Mouse (Mus musculus): ENCODE results near the gene Olfr9. TPM values are rescaled to one million over a fixed set of nuclear protein-coding genes. Genes with fewer than 3 reads are reported as not detected.
A peak's percentile ranks its signal among the peaks of the same experiment; 100 is the strongest.
"Not testable (repeated sequence)": the region's sequence is repeated elsewhere in the genome, so short reads cannot be mapped to it uniquely, and the experiment has no call there.

The Olfr9 gene
- polyA plus RNA-seq, 1 experiment, result not detected

DNA sequence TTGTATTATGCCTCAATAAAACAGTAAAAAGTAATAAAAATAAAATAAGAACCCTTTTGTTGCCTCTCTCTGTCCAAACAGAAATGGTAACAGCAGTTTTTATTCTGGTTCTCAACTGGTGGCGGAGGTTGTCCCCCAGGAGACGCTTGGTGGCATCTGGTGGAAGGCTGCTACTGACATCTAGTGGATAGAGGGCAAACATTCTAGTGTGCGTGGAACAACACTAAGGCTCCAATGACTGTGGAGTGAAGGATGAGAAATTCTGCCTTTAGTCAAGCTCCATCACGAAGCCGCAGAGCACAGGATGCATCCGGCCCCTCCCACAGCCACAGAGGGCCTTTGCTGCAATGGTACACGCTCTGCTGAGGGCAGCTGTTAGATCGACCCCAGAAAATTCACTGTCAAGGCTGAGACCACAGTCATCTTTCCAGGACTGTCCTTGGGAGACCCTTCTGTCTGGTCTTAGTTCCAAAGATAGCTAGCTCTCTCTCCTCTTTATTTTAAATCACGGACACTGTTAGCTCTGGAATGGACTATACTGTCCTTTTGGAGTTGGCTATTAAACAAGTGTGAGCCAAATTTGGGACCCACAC lies 11.6 kb upstream of the Olfr9 start:
- no peaks in the 10 kb centered on the region for H3K36me3 ChIP-seq (ENCODE audit: control insufficient read depth, insufficient read depth)
- H3ac ChIP-seq (ENCODE audit: control insufficient read depth, insufficient read length), result no peak overlapping the region
- H3K4me2 ChIP-seq (ENCODE audit: low read depth), result peak overlapping the region; percentile 61
- H3K79me2 ChIP-seq (ENCODE audit: control insufficient read depth, insufficient read depth), result no peaks in the 10 kb centered on the region
- TF ChIP-seq E2F4 (IDR thresholded peaks at IDR 0.05; ENCODE audit: insufficient read depth) (no peak), POLR2A (IDR thresholded peaks at IDR 0.05; ENCODE audit: insufficient read length, low read depth) (no peak), REST (IDR thresholded peaks at IDR 0.05; ENCODE audit: insufficient read depth, insufficient read length) (no peak), USF1 (IDR thresholded peaks at IDR 0.05; ENCODE audit: low read depth) (no peak), CEBPB (IDR thresholded peaks at IDR 0.05; ENCODE audit: insufficient read depth, poor library complexity, severe bottlenecking) (no peak), TCF12 (IDR thresholded peaks at IDR 0.05; ENCODE audit: insufficient read depth, poor library complexity, severe bottlenecking) (no peak), MYOG (IDR thresholded peaks at IDR 0.05; ENCODE audit: control insufficient read depth in 1 of 3, insufficient read depth in 1 of 3, insufficient read length in 2 of 3, low read depth in 2 of 3) (no peak), POLR2AphosphoS2 (IDR thresholded peaks at IDR 0.05; ENCODE audit: insufficient read length, low read depth) (no peak), MYOD1 (IDR thresholded peaks at IDR 0.05; ENCODE audit: control insufficient read depth in 1 of 3, insufficient read length in 2 of 3, low read depth in 2 of 3) (no peak), SRF (IDR thresholded peaks at IDR 0.05; ENCODE audit: control insufficient read depth, insufficient read length, low read depth) (no peak)
- no peak overlapping the region for H3K4me3 ChIP-seq
- no peaks in the 10 kb centered on the region for H3K27me3 ChIP-seq (ENCODE audit: control insufficient read depth, insufficient read depth, insufficient read length)

DNA sequence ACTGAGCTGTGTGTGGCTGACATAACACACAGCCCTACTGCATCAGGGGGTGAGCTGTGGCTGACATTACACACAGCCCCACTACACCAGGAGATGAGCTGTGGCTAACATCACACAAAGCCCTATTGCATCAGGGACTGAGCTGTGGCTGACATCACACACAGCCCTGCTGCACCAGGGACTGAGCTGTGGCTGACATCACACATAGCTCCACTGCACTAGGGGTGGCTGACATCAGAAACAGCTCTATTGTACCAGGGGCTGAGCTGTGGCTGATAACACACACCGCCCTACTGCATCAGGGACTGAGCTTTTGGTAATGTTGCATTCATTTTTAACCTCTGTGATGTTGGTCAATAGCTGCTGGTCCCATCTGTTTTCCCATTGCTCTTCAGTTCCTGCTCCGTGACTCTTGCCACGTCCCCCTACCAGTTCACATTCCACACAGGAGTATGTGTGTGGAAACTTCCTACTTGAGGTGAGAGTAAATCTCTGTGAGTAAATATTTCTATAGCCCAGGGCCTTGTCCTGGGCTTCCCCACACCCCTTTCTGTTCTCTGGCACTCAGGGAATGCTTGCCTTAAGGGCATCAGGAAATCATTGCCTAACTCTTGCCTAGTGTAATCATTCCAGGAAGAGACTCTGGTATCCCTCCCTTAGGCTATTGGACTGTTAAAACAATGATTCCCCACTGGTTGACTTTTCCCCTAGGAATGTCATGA lies 8.4 kb upstream of the Olfr9 start:
- TF ChIP-seq REST (IDR thresholded peaks at IDR 0.05; ENCODE audit: insufficient read depth, insufficient read length), result no peak
- TF ChIP-seq CEBPB (IDR thresholded peaks at IDR 0.05; ENCODE audit: insufficient read depth, poor library complexity, severe bottlenecking), result no peak
- no peak for TF ChIP-seq POLR2A (IDR thresholded peaks at IDR 0.05; ENCODE audit: insufficient read length, low read depth)
- TF ChIP-seq E2F4 (IDR thresholded peaks at IDR 0.05; ENCODE audit: insufficient read depth), result no peak
- no peak for TF ChIP-seq MAX (IDR thresholded peaks at IDR 0.05; ENCODE audit: low read depth)
- TF ChIP-seq SRF (IDR thresholded peaks at IDR 0.05; ENCODE audit: control insufficient read depth, insufficient read length, low read depth), result no peak
- no peak for TF ChIP-seq MYOD1 (IDR thresholded peaks at IDR 0.05; ENCODE audit: control insufficient read depth in 1 of 3, insufficient read length in 2 of 3, low read depth in 2 of 3)
- H3K36me3 ChIP-seq (ENCODE audit: control insufficient read depth, insufficient read depth), result no peaks in the 10 kb centered on the region
- no peak overlapping the region for H3K4me3 ChIP-seq
- H3K4me2 ChIP-seq (ENCODE audit: low read depth), result no peak overlapping the region
- no peak overlapping the region for H3ac ChIP-seq (ENCODE audit: control insufficient read depth, insufficient read length)
- H3K27me3 ChIP-seq (ENCODE audit: control insufficient read depth, insufficient read depth, insufficient read length), result no peaks in the 10 kb centered on the region
- no peaks in the 10 kb centered on the region for H3K79me2 ChIP-seq (ENCODE audit: control insufficient read depth, insufficient read depth)

DNA sequence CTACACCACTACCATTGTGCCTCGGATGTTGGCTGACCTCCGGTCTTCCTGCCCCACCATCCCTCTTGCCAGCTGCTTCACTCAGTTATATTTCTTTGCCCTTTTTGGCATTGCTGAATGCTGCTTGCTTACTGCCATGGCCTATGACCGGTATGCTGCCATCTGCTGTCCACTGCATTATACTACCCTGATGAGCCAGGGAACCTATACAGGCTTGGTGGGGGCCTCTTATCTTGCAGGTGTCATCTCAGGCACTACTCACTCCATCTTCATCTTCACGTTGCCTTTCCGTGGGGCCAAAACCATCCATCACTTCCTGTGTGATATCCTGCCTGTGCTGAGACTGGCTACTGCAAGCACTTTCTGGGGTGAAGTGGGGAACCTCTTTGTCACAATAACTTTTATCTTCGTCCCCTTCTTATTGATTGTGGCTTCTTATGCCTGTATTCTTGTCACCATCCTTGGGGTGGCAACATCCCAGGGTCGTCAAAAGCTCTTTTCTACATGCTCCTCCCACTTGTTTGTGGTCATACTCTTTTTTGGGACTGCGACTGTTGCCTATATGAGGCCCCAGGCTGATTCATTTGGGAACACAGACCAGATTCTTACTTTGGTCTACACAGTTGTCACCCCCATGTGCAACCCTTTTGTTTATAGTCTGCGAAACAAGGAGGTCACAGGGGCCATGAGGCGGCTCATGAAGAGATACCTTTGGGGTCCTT lies 1.1 kb downstream of the Olfr9 start:
- not testable (repeated sequence) for H3K79me2 ChIP-seq (ENCODE audit: control insufficient read depth, insufficient read depth); H3K27me3 ChIP-seq (ENCODE audit: control insufficient read depth, insufficient read depth, insufficient read length); H3ac ChIP-seq (ENCODE audit: control insufficient read depth, insufficient read length); H3K36me3 ChIP-seq (ENCODE audit: control insufficient read depth, insufficient read depth); H3K4me3 ChIP-seq
- peak overlapping the region; percentile 46 for H3K4me2 ChIP-seq (ENCODE audit: low read depth)

DNA sequence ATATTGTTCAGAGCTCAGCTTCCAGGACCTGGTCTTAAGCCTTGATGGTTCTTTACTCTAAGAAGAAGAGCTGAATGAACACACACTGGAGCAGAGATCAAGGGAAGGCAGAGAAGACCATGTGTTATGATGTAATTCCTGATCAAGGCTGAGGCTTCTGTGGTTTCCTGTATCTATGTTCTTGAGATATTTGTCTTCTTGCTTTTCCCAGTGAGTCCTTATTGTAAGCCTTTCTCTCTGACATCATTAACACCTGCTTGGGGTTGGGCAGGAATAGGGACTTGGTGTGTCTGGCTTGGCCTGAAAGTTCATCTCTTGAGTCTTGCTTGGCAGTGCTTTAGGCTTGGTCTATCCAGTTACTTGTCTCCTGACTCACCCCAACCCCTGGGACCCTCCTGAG lies 1.8 kb downstream of the Olfr9 start:
- no peak overlapping the region for H3ac ChIP-seq (ENCODE audit: control insufficient read depth, insufficient read length)

DNA sequence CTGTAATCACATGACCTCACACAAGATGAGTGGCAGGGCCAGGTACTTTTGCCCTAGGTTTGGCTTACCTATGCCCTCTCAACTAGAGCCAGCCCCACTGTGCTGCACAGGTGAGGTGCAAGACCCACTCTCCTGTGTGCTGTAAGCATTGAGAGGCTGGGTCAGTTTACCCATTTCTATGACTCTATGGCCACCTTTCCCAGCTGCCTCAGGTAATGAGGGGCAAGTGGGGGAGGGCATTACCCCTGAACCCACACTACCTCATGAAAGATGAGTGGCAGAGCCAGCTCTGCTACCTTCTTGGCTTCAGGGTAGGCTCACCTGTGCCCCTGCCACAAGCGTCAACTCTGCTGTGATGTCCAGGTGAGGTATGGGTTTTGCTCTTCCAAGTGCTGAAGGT lies 6.6 kb downstream of the Olfr9 start:
- no peaks in the 10 kb centered on the region for H3K79me2 ChIP-seq (ENCODE audit: control insufficient read depth, insufficient read depth)
- TF ChIP-seq USF1 (IDR thresholded peaks at IDR 0.05; ENCODE audit: low read depth) (no peak), CEBPB (IDR thresholded peaks at IDR 0.05; ENCODE audit: insufficient read depth, poor library complexity, severe bottlenecking) (no peak), REST (IDR thresholded peaks at IDR 0.05; ENCODE audit: insufficient read depth, insufficient read length) (no peak), E2F4 (IDR thresholded peaks at IDR 0.05; ENCODE audit: insufficient read depth) (no peak), SRF (IDR thresholded peaks at IDR 0.05; ENCODE audit: control insufficient read depth, insufficient read length, low read depth) (no peak), POLR2A (IDR thresholded peaks at IDR 0.05; ENCODE audit: insufficient read length, low read depth) (no peak), POLR2AphosphoS2 (IDR thresholded peaks at IDR 0.05; ENCODE audit: insufficient read length, low read depth) (no peak), MYOD1 (IDR thresholded peaks at IDR 0.05; ENCODE audit: control insufficient read depth in 1 of 3, insufficient read length in 2 of 3, low read depth in 2 of 3) (no peak), MYOG (IDR thresholded peaks at IDR 0.05; ENCODE audit: control insufficient read depth in 1 of 3, insufficient read depth in 1 of 3, insufficient read length in 2 of 3, low read depth in 2 of 3) (no peak)
- H3K36me3 ChIP-seq (ENCODE audit: control insufficient read depth, insufficient read depth), result no peaks in the 10 kb centered on the region

More for the DNA sequence above, 1.8 kb downstream of the Olfr9 start:
- Histone ChIP-seq H3K27me3 (ENCODE audit: control insufficient read depth, insufficient read depth, insufficient read length) (no peaks in the 10 kb centered on the region), H3K4me3 (no peak overlapping the region), H3K4me2 (ENCODE audit: low read depth) (peak overlapping the region; percentile 46), H3K36me3 (ENCODE audit: control insufficient read depth, insufficient read depth) (no peaks in the 10 kb centered on the region), H3K79me2 (ENCODE audit: control insufficient read depth, insufficient read depth) (no peaks in the 10 kb centered on the region)
- no peak for TF ChIP-seq TCF3 (IDR thresholded peaks at IDR 0.05; ENCODE audit: insufficient read length, low read depth)
- TF ChIP-seq POLR2AphosphoS2 (IDR thresholded peaks at IDR 0.05; ENCODE audit: insufficient read length, low read depth), result no peak
- no peak for TF ChIP-seq SRF (IDR thresholded peaks at IDR 0.05; ENCODE audit: control insufficient read depth, insufficient read length, low read depth)
- no peak for TF ChIP-seq MAX (IDR thresholded peaks at IDR 0.05; ENCODE audit: low read depth)
- TF ChIP-seq E2F4 (IDR thresholded peaks at IDR 0.05; ENCODE audit: insufficient read depth), result no peak
- TF ChIP-seq POLR2A (IDR thresholded peaks at IDR 0.05; ENCODE audit: insufficient read length, low read depth), result no peak
- peak; percentile 28; the same call in 1 of the 2 replicates for TF ChIP-seq CEBPB (IDR thresholded peaks at IDR 0.05; ENCODE audit: insufficient read depth, poor library complexity, severe bottlenecking)
- peak in 1 of 3 experiments; percentile 11 for TF ChIP-seq MYOG (IDR thresholded peaks at IDR 0.05; ENCODE audit: control insufficient read depth in 1 of 3, insufficient read depth in 1 of 3, insufficient read length in 2 of 3, low read depth in 2 of 3)
- peak in 1 of 3 experiments; percentile 7 for TF ChIP-seq MYOD1 (IDR thresholded peaks at IDR 0.05; ENCODE audit: control insufficient read depth in 1 of 3, insufficient read length in 2 of 3, low read depth in 2 of 3)

More for the DNA sequence above, 6.6 kb downstream of the Olfr9 start:
- Histone ChIP-seq H3K4me2 (ENCODE audit: low read depth) (no peak overlapping the region), H3ac (ENCODE audit: control insufficient read depth, insufficient read length) (no peak overlapping the region), H3K4me3 (no peak overlapping the region), H3K27me3 (ENCODE audit: control insufficient read depth, insufficient read depth, insufficient read length) (no peaks in the 10 kb centered on the region)

Measured in myocyte (in vitro differentiated cells).